Mouse (Mus musculus) CH12F3 (cell line): ENCODE results near the gene Gm36028.

ENCODE experiments used
- in situ Hi-C: fragments of 300-500 bp; cut with MboI; formaldehyde crosslinking; loops from 2 replicates; pipeline ENCODE4 v1.14.3; 2020; ENCODE audit warnings: low sequenced_read_pairs

Gm36028 gene

DNA sequence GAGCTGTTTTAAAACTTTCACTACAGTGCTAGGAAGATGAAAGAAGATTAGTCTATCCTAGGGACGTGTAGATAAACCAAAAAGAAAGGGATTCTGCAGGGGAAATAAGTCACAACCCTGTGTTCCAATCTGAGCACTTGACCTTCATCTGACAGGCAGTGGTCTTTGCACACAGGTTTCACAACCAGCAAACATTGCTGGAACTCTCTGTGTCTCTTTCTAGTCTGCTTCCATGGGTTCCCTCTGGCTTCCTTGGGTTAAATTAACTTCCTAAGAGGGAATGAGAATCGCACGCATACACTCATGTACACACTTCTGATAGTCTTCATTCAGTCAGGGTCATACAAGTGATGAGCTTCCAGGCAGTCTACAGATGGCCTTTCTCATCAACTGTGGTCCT lies 2.9 kb upstream of the Gm36028 start:
- in situ Hi-C loops: no loop called here

DNA sequence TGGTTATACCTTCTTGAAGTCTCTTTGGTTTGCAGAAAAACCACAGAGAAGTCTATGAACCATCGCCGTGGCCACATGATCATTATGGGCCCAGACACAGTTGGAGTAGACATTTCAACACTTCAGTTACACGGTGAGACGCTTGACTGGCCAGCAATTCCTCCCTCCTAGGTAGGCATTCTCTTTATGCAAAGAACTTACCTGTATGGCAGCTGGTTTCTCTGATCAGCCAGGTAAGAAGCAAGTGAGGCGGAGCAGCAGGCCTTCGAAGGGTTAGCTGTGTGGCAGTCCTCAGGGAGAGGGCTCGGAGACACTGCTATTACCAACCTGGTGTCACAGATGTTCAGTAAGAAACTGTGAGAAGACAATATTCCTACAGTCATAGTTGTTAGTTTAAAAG lies 733 bp downstream of the Gm36028 start:
- in situ Hi-C loops: no loop called here

DNA sequence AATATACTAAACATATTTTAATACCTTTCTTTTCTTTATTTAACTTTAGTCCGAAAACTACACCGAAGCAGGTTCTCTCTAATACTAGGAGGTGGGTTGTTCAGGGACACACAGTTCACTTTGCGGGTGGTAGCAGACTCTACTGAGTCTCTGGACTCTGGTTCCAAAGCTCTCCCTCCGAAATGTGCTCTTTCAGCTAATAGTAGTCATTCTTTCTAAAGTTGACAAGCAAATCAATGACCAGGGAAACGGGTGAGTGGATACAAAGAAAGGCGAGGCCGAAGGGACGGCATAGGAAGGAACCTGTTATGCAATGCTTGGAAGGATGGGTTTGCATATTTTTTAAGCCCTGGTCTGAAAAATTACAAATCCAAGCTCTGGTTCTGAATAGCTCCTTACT lies 3.5 kb downstream of the Gm36028 start:
- in situ Hi-C loops: no loop called here

DNA sequence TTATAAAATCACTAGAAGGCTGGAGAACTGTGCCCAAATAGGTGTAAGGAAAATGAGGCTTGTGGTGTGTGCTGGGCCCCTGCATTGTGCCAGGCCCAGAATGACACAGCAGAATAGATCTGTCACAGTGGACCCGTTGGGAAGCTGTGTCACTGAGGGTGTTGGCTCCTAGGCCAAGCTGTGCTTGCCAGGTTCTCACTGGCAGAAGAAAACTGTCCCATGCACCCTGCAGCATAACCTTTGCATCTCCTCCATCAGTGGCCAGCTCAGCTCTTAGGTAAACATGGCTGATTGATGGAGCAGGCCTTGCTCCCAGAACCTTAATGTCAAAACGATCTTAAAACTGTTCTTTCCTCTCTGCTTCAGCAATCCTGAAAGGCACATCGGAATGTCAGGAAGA lies 4.6 kb downstream of the Gm36028 start:
- in situ Hi-C loops: no loop called here

DNA sequence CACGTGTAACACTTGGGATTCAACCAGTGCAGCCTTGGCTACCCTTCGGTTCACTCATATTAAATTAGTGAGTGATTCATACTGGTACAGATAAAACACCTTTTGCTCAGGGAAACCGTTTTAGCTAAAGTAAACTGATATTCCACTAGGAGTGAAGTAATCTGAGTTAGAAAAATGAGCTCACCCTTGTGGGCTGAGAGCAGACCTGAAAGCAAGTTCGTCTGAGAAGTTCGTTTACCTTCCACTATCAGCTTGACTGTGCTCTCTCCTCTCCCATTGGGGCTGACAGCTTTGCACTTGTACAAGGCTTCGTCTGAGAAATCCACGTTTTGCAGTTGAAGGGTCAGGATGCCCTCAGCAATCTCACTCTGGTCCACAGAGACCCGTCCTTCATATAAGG lies 5.4 kb downstream of the Gm36028 start:
- in situ Hi-C loops: no loop called here

DNA sequence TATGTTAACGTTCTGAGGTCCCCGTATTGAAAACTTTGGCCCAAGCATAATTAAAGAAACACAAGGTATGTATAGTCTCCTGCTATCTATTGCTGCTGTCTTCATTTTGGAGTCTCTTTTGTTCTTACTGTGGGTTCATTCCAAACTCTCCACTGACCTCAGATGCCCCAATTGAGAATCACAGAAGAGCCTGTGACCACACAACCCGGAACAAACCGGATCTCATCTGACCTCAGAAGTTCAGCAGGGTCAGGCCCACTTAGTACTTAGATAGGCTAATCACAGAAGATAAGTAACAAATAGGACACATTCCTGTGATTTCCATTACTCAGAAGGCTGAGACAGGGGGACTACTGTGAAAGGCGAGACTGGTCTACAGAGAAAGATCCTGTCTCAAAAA lies 6.4 kb downstream of the Gm36028 start:
- in situ Hi-C loops: no loop called here

DNA sequence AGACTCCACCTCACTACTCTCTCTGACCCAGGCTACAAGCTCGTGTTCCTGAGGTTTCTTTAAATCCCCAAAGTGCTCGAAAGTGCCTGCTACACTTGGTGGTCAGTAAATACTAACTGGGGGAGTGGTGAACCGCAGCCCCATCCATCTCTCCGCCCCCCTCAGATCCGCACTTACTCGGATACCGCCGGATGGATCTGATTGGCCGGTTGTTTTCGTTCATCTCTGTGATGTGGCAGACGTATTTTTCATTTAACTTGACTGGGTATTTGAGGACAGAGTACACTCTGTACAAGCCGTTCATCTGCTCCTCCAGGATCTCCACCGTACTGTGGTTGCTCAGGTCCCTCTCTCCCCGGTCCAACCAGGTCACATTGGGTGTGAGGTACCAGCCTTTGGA lies 6.9 kb downstream of the Gm36028 start:
- in situ Hi-C loops: no loop called here

DNA sequence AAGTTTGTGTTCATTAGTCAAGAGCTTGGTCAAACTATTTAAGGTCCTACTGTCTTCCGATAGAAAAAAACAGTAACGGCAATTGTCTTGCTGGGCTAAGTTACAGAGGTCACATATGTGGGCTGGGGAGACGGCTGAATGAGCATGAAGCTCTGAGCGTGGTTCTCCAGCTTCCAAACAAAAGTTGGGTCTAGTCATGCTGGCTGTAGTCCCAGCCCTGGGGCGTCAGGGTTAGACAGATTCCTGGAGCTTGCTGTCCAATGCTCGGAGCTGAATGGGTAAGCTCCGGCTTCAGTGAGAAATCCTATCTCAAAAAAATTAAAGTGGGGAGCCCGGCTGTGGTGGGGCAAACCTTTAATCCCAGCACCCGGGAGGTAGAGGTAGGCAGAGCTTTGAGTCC lies 7.7 kb downstream of the Gm36028 start:
- in situ Hi-C loops: no loop called here

DNA sequence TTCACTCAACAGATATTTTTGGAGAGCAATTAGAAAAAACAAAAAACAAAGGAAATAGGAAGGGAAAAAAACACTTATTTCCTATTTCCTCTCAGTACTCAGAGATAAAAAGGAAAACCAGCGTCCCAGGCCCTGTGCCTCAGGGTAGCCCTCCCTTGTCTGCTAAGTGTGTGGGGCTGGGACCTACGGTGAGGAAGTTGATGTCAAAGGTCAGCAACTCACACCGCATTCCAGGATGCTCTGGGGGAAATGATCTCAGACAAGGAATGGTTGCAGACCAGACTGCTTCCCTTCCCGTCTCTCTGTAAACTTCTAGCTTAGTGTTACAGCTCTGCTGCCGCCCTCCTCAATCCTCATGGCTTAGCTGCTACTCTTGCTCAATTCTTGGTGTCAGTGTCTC lies 9.6 kb downstream of the Gm36028 start:
- in situ Hi-C loops: no loop called here

DNA sequence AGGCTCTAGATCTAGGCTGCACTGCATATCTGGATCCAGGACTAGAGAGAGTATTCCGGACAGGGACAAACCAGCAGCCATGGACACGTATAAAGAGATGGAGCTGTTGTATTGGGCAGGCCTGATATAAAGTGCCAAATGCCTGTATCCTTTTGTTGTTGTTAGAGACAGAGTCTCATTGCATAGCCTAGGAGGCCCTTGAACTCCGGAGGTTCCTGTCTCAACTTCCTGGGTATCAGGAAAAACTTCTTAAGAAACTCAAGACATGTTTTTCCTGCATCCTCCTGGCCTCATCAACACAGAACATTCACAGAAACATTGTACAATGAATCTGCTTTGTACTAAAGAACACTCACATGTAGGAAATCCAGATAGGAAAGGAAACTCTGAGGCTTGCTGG lies 13.9 kb downstream of the Gm36028 start:
- in situ Hi-C loops: no loop called here

DNA sequence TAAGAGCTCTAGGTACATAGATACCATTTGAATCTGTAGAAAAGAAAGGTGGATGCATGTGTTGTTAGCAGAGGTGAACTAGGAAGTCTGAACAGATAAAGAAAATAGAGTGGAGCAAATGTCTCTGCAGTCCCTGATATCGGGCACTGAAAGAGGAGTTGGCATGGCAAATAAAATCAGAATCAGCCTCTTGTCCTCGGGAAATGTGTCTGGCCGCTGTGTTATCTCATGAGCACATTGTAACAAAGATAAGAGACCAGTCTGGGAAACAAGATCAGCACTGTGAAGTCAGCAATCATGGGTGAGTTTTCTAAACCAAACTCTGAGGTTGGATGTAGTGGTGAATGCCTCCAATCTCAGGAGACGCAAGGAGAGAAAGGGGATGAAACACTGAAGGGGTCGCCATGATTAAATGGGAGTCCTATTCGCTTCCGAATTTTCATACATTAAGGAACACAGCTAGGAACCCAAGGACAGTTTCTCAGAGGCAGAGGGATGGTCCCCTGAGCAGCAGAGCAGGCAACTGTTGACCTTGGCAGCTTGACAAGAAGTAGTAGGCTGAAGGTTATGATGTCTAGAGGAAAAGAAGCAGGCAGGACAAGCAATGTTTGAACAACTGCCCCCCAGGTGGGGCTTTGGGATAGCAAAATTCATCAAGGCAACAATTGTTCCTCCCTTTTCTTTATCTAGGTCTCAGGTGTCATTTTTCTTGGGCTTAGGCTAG lies 15.6 kb downstream of the Gm36028 start:
- in situ Hi-C loops: no loop called here

DNA sequence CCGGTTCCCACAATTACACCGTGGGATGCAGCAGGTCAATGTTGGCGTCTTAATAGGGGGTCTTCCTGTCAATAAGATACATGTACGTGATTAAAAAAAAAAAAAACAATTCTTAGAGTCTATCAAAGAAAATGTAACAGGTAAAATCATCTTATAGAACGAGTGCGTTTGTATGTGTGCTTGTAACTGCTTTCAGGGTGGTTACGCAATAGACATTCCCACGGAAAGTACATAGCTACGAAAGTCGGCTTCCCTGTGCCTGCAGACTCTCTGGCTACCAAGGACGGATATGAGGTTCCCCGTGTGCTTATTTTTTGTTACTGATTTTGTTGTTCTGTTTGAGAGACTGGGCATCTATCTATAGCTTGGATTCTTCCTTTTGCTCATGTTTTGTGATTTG lies 17.2 kb downstream of the Gm36028 start:
- in situ Hi-C loops: no loop called here

DNA sequence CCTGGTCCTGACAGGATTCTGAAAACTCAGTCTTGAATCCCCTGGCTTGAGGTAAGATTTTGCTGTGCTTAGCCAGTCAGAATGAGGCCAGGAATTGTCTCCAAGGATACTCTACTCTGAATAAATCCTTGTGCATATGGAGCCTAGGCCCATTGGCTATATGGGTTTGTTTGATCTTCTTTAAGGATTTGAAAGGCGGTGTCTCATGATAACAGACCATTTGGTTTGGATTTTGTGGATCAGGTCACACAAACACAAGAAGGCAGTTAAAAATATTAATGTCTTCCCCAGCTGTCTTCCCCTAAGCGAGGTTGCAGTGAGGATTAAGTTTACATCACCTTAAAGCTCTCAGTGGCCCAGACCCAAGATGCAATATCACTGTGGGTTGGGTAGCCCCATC lies 18.5 kb downstream of the Gm36028 start:
- in situ Hi-C loops: no loop called here

DNA sequence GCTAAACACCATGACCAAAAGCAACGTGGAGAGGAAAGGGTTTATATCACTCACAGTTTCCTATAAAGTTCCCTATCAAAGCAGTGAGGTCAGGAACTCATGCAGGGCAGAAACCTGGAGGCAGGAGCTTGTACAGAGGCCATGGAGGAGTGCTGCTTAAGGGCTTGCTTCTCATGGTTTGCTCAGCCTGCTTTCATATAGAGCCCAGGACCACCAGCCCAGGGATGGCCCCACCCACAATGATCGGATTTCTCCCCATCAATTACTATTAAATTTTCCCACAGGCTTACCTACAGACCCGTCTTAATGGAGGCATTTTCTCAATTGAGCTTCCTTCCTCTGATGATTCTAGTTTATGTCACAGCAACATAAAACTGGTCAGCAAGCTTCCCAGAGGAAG lies 23.4 kb downstream of the Gm36028 start:
- in situ Hi-C loops: no loop called here

DNA sequence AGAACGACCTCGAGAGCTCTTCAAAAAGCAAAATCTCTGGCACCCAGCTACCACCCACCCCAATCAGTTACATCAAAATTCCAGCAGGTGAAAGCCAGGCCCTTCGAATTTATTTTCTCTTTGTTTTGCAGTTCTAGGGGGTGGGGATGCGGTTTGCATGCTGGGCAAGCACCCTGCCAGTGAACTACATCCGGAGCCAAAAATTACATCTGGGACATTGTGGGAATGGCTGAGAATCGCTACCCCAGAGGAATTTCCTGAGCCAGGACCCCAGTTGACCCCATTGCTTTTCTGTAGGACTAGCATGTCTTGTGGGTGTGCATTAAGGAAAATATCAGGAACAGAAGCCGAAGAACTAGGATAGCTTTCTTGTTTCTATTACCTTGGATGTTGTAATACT lies 29.9 kb downstream of the Gm36028 start:
- in situ Hi-C loops: no loop called here

DNA sequence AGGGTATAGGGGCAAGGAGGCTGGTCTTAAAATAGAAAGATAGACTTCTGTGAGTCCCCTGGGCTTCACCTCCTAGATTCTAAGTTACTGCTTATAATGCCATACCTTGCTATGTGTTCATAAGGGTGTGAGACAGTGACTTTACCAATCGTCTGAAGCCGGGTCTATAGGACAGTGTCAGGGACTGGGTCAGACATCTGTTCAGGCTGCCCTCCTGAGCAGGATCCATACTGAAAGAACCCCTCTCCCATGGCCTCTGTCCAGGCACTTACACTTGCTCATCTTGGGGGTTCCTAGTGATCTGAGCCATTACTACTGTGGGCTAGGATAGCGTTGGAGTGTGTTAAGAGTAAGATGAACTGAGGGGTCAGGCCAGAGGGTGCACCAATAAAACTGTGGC lies 34.7 kb downstream of the Gm36028 start:
- in situ Hi-C loops: no loop called here

DNA sequence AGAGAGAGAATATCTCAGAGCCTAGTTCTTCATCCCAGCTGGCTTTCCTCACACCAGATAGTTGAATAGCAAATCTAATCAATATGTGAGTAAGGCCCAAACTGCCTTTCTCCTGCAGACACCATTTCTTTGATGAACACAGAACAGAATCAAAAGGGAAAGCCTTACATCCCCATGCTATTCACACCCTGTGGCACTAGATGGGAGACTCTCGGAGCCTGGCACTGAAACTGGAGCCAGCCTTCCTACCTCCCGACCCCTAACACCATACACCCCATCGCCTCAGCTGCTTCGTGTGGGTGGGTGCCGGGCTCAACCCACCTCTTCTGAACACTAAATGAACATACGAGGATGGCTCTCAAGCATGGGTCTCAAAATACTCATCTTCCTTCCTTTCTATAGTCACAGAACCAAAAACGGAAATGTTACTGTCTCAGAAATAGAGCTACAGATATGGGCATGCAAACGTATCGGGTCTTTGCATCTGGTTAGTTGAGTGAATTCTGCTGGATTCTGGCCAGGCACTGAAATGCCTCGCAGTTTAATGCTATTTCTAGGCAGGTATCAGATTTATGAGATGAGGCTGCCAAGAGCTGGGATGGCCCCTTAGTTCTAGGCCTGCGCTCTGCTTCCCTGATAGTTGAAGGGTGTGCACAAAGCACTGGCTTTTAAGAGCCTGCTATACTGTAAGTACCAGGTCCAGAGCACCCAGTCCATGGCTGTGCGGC lies 36.0 kb downstream of the Gm36028 start:
- in situ Hi-C loops: no loop called here

DNA sequence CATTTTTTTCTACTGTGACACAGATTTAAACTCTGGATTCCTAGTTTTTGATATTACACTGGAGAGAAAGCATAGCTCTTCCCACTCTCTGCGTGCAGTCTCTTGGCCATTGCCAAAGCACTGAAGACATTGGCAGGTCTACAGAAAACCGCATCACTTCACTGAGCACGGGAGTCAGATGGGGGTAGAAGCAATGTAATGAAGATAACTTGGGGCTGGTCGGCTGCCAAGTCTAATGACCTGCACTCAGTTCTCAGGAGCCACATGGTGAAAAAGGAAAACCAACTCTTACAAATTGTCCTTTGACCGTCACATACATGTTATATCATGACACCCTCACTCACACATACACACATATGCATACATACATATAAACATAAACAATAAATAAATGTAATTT lies 37.0 kb downstream of the Gm36028 start:
- in situ Hi-C loops: no loop called here

DNA sequence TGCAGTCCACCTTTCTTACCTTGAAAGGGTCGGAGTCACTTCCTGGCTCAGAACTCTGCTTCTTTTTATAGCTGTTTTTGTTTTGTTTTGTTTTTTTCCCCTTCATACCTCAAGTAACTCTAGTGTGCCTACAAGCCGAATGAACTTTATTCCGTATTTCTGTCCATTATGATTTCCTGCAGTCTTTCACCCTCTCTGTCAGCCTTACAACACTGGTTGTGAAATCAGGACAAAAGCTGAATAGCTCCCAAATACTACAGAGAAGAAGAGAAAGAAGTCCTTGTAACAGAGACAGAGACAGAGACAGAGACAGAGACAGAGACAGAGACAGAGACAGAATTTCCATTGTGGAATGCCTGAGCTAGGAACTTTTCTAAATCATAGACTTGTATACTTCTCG lies 43.0 kb downstream of the Gm36028 start:
- in situ Hi-C loops: loop anchor here (10.0 kb wide), 2 partner anchors 127 to 133 kb away; no protein-coding TSS in a partner anchor

DNA sequence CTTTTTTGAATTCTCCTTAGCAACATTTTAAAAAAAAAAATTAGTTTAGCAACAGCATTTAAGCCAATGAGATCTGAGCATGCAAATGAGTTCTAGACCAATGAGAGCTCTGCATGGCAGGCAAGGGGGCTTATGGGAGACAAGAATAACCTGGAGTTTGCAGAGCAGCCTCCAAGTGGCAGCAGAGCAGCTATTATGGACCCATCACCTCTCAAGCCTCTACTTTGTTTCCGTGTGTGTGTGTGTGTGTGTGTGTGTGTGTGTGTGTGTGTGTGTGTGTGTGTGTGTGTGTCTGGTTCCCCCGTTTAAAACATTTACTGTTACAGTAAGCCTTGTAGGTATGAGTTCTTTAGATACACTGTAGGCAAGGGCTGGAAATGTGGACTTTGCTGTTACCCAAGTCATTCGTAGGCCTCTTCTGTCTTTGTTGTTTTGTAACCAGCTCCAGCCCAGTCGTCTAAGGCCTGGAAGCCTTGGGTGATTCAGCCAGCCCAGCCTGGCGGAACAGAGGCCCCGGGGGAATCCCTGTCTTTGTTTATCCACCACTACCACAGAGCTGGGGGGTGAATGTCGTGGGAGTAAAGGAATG lies 46.5 kb downstream of the Gm36028 start:
- in situ Hi-C loops: loop anchor here (10.0 kb wide), 2 partner anchors 130 kb away; no protein-coding TSS in a partner anchor

DNA sequence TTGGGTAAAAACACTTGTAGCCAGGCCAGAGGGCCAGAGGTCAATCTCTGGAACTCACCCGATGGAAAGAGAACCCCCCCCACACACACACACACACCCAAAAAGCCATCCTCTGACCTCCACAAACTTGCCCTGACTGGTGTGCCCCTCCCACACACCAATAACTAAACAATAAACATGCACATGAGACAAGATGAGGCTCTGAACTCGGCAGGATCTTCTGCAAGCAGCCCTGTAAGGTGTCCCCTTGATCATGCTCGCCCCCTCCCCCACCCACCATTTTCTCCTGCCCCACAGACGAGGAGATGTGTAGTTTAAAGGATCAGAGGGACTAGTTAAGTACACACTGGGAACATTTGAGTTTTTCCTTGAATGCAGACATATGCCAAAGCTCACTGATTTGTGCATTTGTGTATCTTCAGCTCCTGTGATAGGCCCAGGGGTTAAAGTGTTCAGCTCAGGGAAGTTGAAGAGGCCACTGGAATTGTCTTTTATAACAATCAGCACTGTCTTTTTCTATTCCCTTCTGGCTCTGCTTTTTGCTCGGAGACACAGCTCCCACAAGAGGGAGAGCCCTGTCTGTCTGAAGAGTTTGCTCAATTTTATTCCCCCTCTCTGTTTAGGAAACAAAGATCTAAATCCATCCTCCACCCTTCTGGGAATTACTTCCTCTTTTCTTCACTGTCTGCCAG lies 47.1 kb downstream of the Gm36028 start:
- in situ Hi-C loops: loop anchor here (10.0 kb wide), 2 partner anchors 129 to 131 kb away; no protein-coding TSS in a partner anchor
